Mouse (Mus musculus) CD4-positive helper T cell, adult 2 months (primary cell): ENCODE results near the gene Trmt10b.

Source experiments
- DNase-seq: peaks from one replicate; pipeline ENCODE4 v3.0.0-alpha.2; 2012; ENCODE audit warnings: low read depth, missing footprints, low spot score

Gene Trmt10b

DNA sequence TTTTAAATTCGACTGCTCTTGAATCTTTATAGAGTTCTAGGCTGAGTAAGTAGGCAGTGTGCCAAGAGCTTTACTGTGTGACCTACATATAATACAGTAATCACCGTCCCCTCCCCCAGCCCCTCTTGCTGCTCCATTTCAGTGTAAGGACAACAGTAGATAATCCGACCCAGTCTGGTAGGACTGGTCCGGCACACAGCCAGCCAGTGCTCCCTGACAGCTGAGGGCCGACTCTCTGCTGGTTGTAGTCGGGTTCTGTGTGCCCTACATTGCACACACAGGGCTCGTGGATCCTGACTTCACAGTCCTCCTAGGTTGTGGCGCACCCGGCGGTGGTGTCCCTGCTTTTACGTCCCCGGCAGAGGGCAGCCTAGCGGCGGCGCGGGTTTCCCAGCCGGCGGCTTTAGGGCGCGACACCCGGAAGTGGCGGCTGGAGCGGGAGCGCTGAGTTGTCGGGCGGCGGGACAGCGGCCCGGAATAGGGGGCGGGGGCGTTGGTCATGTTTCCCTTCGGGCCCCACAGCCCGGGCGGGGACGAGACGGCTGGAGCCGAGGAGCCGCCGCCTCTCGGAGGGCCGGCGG is 44.8 kb downstream of the Trmt10b start, which contains the start of gene Dcaf10:
Gene Dcaf10, plus strand, starts transcription at position 433 of the 581 bp plus-strand sequence.
- peak; percentile 92 for DNase-seq

DNA sequence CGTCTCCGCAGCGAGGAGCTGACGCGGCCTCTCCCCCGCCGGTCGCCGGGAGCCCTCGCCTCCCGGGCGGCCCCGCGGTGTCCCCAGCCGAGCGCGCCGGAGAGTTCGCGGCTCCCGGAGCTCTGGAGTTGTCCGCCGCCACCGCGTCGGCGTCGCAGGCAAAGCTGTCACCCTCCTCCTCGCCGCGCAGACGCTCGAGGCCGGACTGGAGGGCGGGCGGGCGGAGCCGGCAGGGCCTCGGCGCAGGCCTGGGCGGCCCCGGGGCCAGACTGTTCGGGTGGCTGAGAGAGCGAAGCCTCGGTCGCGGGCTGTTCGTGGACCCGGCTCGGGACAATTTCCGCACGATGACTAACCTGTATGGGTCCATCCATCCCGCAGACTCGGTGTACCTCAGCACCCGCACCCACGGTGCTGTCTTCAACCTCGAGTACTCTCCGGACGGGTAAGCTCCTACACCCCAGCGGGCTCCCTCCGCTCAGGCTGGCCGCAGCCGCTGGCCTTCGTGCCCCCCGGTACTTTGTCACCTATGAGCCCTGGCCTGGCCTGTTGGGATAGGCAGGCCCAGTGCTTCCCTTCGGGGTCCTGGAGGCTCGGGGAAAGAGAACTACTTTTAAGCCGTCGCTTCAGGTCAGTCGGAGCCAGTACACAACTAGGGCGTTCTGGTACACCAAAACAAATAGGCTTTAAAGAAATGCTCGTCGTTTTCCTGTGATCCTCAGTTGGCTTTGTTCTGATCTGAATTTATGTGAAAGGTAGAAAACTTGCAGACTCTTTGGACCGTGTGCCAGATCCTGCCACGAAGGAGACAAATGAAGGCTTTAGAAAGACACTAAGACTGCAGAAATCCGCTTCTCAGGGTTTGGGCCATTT is 45.6 kb downstream of the Trmt10b start, which contains the start of gene Exosc3:
Gene Exosc3, minus strand, starts transcription at position 447 of the 870 bp plus-strand sequence.
- DNase-seq, result no peak

DNA sequence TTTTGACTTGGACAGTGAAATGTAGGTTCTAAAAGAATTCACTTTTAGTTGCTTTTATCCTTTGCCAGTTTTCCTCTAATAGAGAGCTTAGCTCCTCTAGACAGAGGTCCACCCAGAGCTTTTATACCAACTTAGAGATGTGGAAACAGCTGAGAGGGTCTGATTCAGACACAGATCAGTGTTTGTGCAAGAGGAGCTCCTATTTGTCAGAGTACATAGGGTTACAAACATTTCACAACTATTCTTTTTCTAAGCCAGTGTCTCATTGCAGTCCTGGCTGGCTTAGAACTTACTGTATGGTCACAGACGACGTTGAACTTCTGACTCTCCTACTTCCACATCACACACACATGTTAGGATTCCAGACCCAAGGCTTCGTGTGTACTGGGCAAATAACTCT is 59.7 kb downstream of the Trmt10b start:
- DNase-seq, result no peak
